Mouse (Mus musculus): ENCODE measurements around the gene Mgat3. TPM values are rescaled to one million over a fixed set of nuclear protein-coding genes. Genes with fewer than 3 reads are reported as not detected.

Mgat3 gene
- total and polyA plus RNA-seq, 3 experiments, result not detected

DNA sequence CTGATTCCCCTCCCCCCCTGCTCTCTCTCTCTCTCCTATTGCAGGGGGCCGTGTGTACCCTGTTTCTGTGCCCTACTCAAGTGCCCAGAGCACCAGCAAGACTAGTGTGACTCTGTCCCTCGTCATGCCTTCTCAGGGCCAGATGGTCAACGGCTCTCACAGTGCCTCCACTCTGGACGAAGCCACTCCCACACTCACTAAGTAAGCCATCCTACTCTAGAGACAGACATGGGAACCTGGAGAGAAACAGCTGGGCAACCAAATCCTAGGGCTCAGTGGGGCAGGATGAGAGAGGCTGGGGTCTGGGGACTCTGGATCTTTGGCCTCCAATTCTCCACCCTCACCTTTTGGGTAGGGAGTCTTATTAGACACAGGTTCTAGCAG, 14.8 kb upstream of the Mgat3 start:
- H3K79me2 ChIP-seq (ENCODE audit: control insufficient read depth, insufficient read depth, low read length, poor library complexity), result no peaks in the 10 kb centered on the region
- DNase-seq (ENCODE audit: low read depth, low spot score), result no peak
- H3K27me3 ChIP-seq (ENCODE audit: control insufficient read depth in 1 of 2, insufficient read depth in 2 of 2, low read length in 2 of 2), result no peaks in the 10 kb centered on the region
- H3K4me3 ChIP-seq (ENCODE audit: control insufficient read depth in 1 of 2, insufficient read depth in 1 of 2, low read depth in 2 of 2, low read length in 2 of 2), result no peak overlapping the region
- TF ChIP-seq NELFE (IDR thresholded peaks at IDR 0.05; ENCODE audit: low read depth, low read length), result no peak
- no peak for TF ChIP-seq TAL1 (IDR thresholded peaks at IDR 0.05; ENCODE audit: low read length)
- TF ChIP-seq ETS1 (IDR thresholded peaks at IDR 0.05; ENCODE audit: low read depth, low read length), result no peak
- TF ChIP-seq CHD1 (IDR thresholded peaks at IDR 0.05; ENCODE audit: low read depth, low read length), result no peak
- TF ChIP-seq E2F4 (IDR thresholded peaks at IDR 0.05; ENCODE audit: borderline replicate concordance, low read depth, low read length), result no peak
- no peak for TF ChIP-seq SMC3 (IDR thresholded peaks at IDR 0.05; ENCODE audit: low read depth, low read length)
- no peak for TF ChIP-seq USF2 (IDR thresholded peaks at IDR 0.05; ENCODE audit: borderline replicate concordance in 1 of 2, insufficient read depth in 1 of 2, low read depth in 1 of 2, low read length in 2 of 2)
- no peak for TF ChIP-seq POLR2AphosphoS2 (IDR thresholded peaks at IDR 0.05; ENCODE audit: low read length)
- no peak overlapping the region for H3K27ac ChIP-seq (ENCODE audit: control insufficient read depth, low read depth, low read length)
- H3K9ac ChIP-seq (ENCODE audit: control insufficient read depth, low read depth, low read length, poor library complexity, severe bottlenecking), result no peak overlapping the region
- no peaks in the 10 kb centered on the region for H3K9me3 ChIP-seq (replicated peaks; ENCODE audit: insufficient read depth, low read length)
- H3K36me3 ChIP-seq (ENCODE audit: control insufficient read depth in 1 of 2, insufficient read depth in 2 of 2, low read length in 2 of 2), result peaks cover 0 to 4% of the 10 kb centered on the region in 2 experiments; a peak in 1 of 4 replicates
- H3K4me1 ChIP-seq (ENCODE audit: control insufficient read depth in 1 of 2, insufficient read depth in 2 of 2, low read length in 2 of 2), result no peaks in the 10 kb centered on the region

DNA sequence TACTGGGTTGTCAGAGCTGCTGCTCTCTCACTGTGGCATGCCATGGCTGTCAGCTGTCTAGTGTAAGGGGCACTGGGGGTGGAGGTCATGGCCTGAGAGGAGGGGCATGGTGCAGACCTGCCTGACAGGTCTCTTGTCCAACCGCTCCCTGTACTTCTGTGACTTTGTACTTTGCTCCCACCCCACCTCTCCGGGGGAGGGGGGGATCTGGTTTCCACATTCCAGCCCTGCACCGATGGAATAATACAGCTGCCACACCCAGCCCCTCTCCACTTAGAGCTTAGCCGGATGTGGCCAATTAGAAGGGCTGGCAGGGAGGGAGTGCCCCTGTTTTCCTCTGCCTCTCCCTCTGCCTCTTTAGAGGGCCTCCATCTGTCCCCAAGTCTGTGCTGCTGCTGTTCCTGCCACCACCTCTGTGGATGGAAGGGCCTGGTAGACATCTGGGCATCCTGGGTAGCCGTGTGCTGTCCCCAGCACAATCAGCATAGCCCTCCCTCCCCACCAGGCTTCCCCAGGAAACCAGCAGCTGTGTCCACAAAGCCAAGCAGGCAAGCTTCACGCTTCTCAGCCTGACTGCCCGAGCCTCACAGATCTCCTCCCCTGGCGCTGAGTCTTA, 14.1 kb upstream of the Mgat3 start:
- peaks cover 0 to 4% of the 10 kb centered on the region in 2 experiments; a peak in 1 of 4 replicates for H3K36me3 ChIP-seq (ENCODE audit: control insufficient read depth in 1 of 2, insufficient read depth in 2 of 2, low read length in 2 of 2)
- H3K4me1 ChIP-seq (ENCODE audit: control insufficient read depth in 1 of 2, insufficient read depth in 2 of 2, low read length in 2 of 2), result no peaks in the 10 kb centered on the region
- H3K27ac ChIP-seq (ENCODE audit: control insufficient read depth, low read depth, low read length), result no peak overlapping the region
- H3K79me2 ChIP-seq (ENCODE audit: control insufficient read depth, insufficient read depth, low read length, poor library complexity), result no peaks in the 10 kb centered on the region
- H3K9ac ChIP-seq (ENCODE audit: control insufficient read depth, low read depth, low read length, poor library complexity, severe bottlenecking), result no peak overlapping the region
- no peaks in the 10 kb centered on the region for H3K27me3 ChIP-seq (ENCODE audit: control insufficient read depth in 1 of 2, insufficient read depth in 2 of 2, low read length in 2 of 2)
- H3K4me3 ChIP-seq (ENCODE audit: control insufficient read depth in 1 of 2, insufficient read depth in 1 of 2, low read depth in 2 of 2, low read length in 2 of 2), result no peak overlapping the region
- TF ChIP-seq KAT2A (conservative IDR thresholded peaks at IDR 0.05; ENCODE audit: low read depth, low read length), result no peak
- TF ChIP-seq ZNF384 (IDR thresholded peaks at IDR 0.05; ENCODE audit: low read depth, low read length), result no peak
- TF ChIP-seq NELFE (IDR thresholded peaks at IDR 0.05; ENCODE audit: low read depth, low read length), result no peak
- TF ChIP-seq ETS1 (IDR thresholded peaks at IDR 0.05; ENCODE audit: low read depth, low read length), result no peak
- no peak for TF ChIP-seq MEF2A (IDR thresholded peaks at IDR 0.05; ENCODE audit: extremely low read depth, insufficient replicate concordance, low read depth, low read length, poor library complexity, severe bottlenecking)
- no peak for TF ChIP-seq USF1 (IDR thresholded peaks at IDR 0.05; ENCODE audit: low read depth, low read length)
- TF ChIP-seq TBP (IDR thresholded peaks at IDR 0.05; ENCODE audit: low read depth, low read length), result no peak
- TF ChIP-seq E2F4 (IDR thresholded peaks at IDR 0.05; ENCODE audit: borderline replicate concordance, low read depth, low read length), result no peak
- TF ChIP-seq TAL1 (IDR thresholded peaks at IDR 0.05; ENCODE audit: low read length), result no peak
- no peak for TF ChIP-seq GATA1 (IDR thresholded peaks at IDR 0.05; ENCODE audit: low read depth, low read length)
- TF ChIP-seq JUND (IDR thresholded peaks at IDR 0.05; ENCODE audit: low read depth, low read length), result no peak
- no peak for TF ChIP-seq CTCF (IDR thresholded peaks at IDR 0.05 in 2 of 3, conservative IDR thresholded peaks at IDR 0.05 in 1 of 3; ENCODE audit: control insufficient read depth in 1 of 3, insufficient read depth in 1 of 3, low read depth in 2 of 3, low read length in 3 of 3, poor library complexity in 1 of 3, severe bottlenecking in 1 of 3)
- DNase-seq (ENCODE audit: low read depth, low spot score), result no peak
- H3K9me3 ChIP-seq (replicated peaks; ENCODE audit: insufficient read depth, low read length), result no peaks in the 10 kb centered on the region
